Mouse (Mus musculus) CH12.LX (cell line): ENCODE measurements around the gene Gsg1. TPM values are rescaled to one million over a fixed set of nuclear protein-coding genes. Genes with fewer than 3 reads are reported as not detected.

Experiments used
- DNase-seq: peaks from one replicate; pipeline ENCODE4 v3.0.0-alpha.2; 2013; ENCODE audit errors: extremely low read depth
- H3K27ac ChIP-seq: 2 replicates; pipeline ENCODE4 v1.5.1; 2012; ENCODE audit warnings: low read depth, mild to moderate bottlenecking, control low read depth, moderate library complexity; ENCODE audit not compliant: insufficient read depth
- H3K27me3 ChIP-seq: replicated peaks from 2 replicates; pipeline ENCODE3; 2012; ENCODE audit warnings: inconsistent platforms
- H3K36me3 ChIP-seq, 2 experiments: replicated peaks in 1 of 2; 2 replicates each; pipeline versions ENCODE3 to v1.6.1; 2012; ENCODE audit warnings: inconsistent platforms in 1 of 2, low read length in 1 of 2, mild to moderate bottlenecking in 1 of 2, mixed read lengths in 1 of 2, moderate library complexity in 1 of 2; ENCODE audit not compliant: control insufficient read depth in 1 of 2, insufficient read depth in 1 of 2
- H3K4me1 ChIP-seq, 2 experiments: 2 replicates each; pipeline ENCODE4 v1.6.1; 2012; ENCODE audit warnings: inconsistent platforms in 1 of 2, moderate library complexity in 1 of 2; ENCODE audit not compliant: insufficient read depth in 2 of 2, control insufficient read depth in 1 of 2
- H3K4me2 ChIP-seq: 2 replicates; pipeline ENCODE4 v1.6.1; 2012; ENCODE audit warnings: low read depth, mild to moderate bottlenecking, control low read depth; ENCODE audit not compliant: poor library complexity, insufficient read depth, severe bottlenecking
- H3K4me3 ChIP-seq, 3 experiments: fragments of 150-350 bp in 1 of 3; sonication (generic) in 1 of 3; replicated peaks in 1 of 3; 2 replicates each; pipeline versions ENCODE3 to v1.5.1; 2011 to 2012; ENCODE audit warnings: low read depth in 2 of 3, low read length in 2 of 3, mild to moderate bottlenecking in 2 of 3, moderate library complexity in 2 of 3, control low read depth in 1 of 3, improper control_type of control experiment in 1 of 3, inconsistent platforms in 1 of 3, mixed read lengths in 1 of 3; ENCODE audit not compliant: poor library complexity in 1 of 3
- H3K79me2 ChIP-seq: replicated peaks from 2 replicates; pipeline ENCODE4 v1.6.1; 2012; ENCODE audit warnings: mild to moderate bottlenecking, moderate library complexity; ENCODE audit not compliant: control insufficient read depth, poor library complexity, insufficient read depth, severe bottlenecking; ENCODE audit errors: extremely low read depth
- H3K9ac ChIP-seq: 2 replicates; pipeline ENCODE4 v1.6.1; 2012; ENCODE audit warnings: low read depth, mild to moderate bottlenecking, control low read depth, moderate library complexity; ENCODE audit not compliant: insufficient read depth
- H3K9me3 ChIP-seq: replicated peaks from 2 replicates; pipeline ENCODE3; 2012; ENCODE audit warnings: low read length, inconsistent platforms, mixed read lengths
- CHD1 ChIP-seq: IDR thresholded peaks from 2 replicates; pipeline ENCODE4 v1.6.1; 2012; ENCODE audit warnings: low read depth, low read length, improper control_type of control experiment, inconsistent platforms
- CHD2 ChIP-seq: IDR thresholded peaks from 2 replicates; pipeline ENCODE4 v1.6.1; 2011; ENCODE audit warnings: low read length, improper control_type of control experiment
- E2F4 ChIP-seq: IDR thresholded peaks from 2 replicates; pipeline ENCODE4 v1.6.1; 2011; ENCODE audit warnings: low read depth, low read length, improper control_type of control experiment; ENCODE audit not compliant: insufficient replicate concordance
- ELF1 ChIP-seq: IDR thresholded peaks from 2 replicates; pipeline ENCODE4 v1.6.1; 2014; ENCODE audit warnings: low read depth, mild to moderate bottlenecking, inconsistent platforms, low read length, improper control_type of control experiment
- ETS1 ChIP-seq: conservative IDR thresholded peaks from 2 replicates; pipeline ENCODE4 v1.6.1; 2012; ENCODE audit warnings: low read depth, mild to moderate bottlenecking, inconsistent platforms, low read length, improper control_type of control experiment, moderate library complexity
- JUN ChIP-seq: IDR thresholded peaks from 2 replicates; pipeline ENCODE4 v1.6.1; 2011; ENCODE audit warnings: low read depth, mild to moderate bottlenecking, low read length, improper control_type of control experiment, moderate library complexity; ENCODE audit not compliant: insufficient read depth
- JUND ChIP-seq: conservative IDR thresholded peaks from 2 replicates; pipeline ENCODE4 v1.6.1; 2011; ENCODE audit warnings: low read depth, low read length, improper control_type of control experiment
- MAZ ChIP-seq: IDR thresholded peaks from 2 replicates; pipeline ENCODE4 v1.6.1; 2012; ENCODE audit warnings: low read depth, mild to moderate bottlenecking, inconsistent platforms, low read length, improper control_type of control experiment, moderate library complexity
- NRF1 ChIP-seq: IDR thresholded peaks from 2 replicates; pipeline ENCODE4 v1.6.1; 2014; ENCODE audit warnings: low read depth, mild to moderate bottlenecking, inconsistent platforms, low read length, improper control_type of control experiment, moderate library complexity
- RAD21 ChIP-seq: IDR thresholded peaks from 2 replicates; pipeline ENCODE4 v1.6.1; 2011; ENCODE audit warnings: low read depth, mild to moderate bottlenecking, low read length, improper control_type of control experiment, moderate library complexity
- RCOR1 ChIP-seq: conservative IDR thresholded peaks from 2 replicates; pipeline ENCODE4 v1.6.1; 2012; ENCODE audit warnings: low read depth, mild to moderate bottlenecking, inconsistent platforms, low read length, improper control_type of control experiment
- TBP ChIP-seq: conservative IDR thresholded peaks from 2 replicates; pipeline ENCODE4 v1.6.1; 2011; ENCODE audit warnings: low read depth, low read length, improper control_type of control experiment
- ZC3H11A ChIP-seq: IDR thresholded peaks from 2 replicates; pipeline ENCODE4 v1.6.1; 2012; ENCODE audit warnings: low read depth, mild to moderate bottlenecking, inconsistent platforms, low read length, improper control_type of control experiment
- ZMIZ1 ChIP-seq: IDR thresholded peaks from 2 replicates; pipeline ENCODE4 v1.6.1; 2012; ENCODE audit warnings: low read depth, mild to moderate bottlenecking, inconsistent platforms, low read length, improper control_type of control experiment
- ZNF384 ChIP-seq: IDR thresholded peaks from 2 replicates; pipeline ENCODE4 v1.6.1; 2012; ENCODE audit warnings: low read depth, low read length, improper control_type of control experiment, inconsistent platforms
- dilution Hi-C: fragments of 300-500 bp; cut with MboI; formaldehyde crosslinking; loops from 2 replicates; pipeline ENCODE4 v1.14.3; 2020; ENCODE audit warnings: low sequenced_read_pairs; ENCODE audit not compliant: extremely low pct_unique_long_range_greater_than_20kb, extremely low pct_ligation_motif_present
- in situ Hi-C: fragments of 300-500 bp; cut with MboI; formaldehyde crosslinking; loops from 3 replicates; pipeline ENCODE4 v1.14.3; 2019; ENCODE audit warnings: low sequenced_read_pairs, low pct_ligation_motif_present, low pct_unique_long_range_greater_than_20kb, mixed read lengths
- polyA plus RNA-seq: library from polyadenylated mRNA; unstranded; fragments of >175 nt; gene quantifications from 2 replicates; pipeline ENCODE4 v1.2.1, GENCODE M21; 2012; ENCODE audit warnings: low read depth; ENCODE audit not compliant: insufficient read length
- total RNA-seq, 2 experiments: library from RNA; depleted of rRNA; stranded (reverse); fragments of 300-350 nt in 1 of 2; fragments of >200 nt in 1 of 2; gene quantifications; 2 replicates each; pipeline ENCODE4 v1.2.3; 2012 to 2014

The Gsg1 gene
- total and polyA plus RNA-seq, 3 experiments = not detected

DNA sequence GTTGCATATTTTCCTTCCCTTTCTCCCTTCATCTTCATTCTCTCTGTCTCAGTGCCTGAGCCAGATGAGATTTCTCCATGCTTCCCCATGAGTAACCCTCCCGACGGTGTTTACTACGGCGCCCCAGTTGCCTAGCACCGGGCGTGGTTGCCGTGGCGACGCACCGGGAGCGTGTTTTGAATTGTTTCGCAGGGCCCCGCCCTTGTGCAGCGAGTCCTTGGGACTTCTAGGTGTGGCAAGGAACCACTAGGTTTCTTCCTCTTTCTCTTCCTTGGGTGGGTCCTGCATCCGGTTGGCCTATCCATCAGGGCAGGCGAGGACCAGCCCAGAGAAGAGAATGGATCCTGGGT is 1.4 kb downstream of the Gsg1 start:
- Histone ChIP-seq H3K9ac (no peak overlapping the region), H3K4me1 (no peaks in the 10 kb centered on the region), H3K4me2 (no peak overlapping the region), H3K4me3 (no peak overlapping the region), H3K27me3 (no peaks in the 10 kb centered on the region), H3K36me3 (no peaks in the 10 kb centered on the region), H3K27ac (no peak overlapping the region), H3K9me3 (peaks cover 9% of the 10 kb centered on the region), H3K79me2 (no peaks in the 10 kb centered on the region)
- no peak for DNase-seq
- in situ Hi-C loops (no loop called here), dilution Hi-C loops (no loop called here)
- no peak for TF ChIP-seq NRF1
- no peak for TF ChIP-seq ETS1
- TF ChIP-seq RAD21 = no peak
- no peak for TF ChIP-seq ZNF384
- TF ChIP-seq ZMIZ1 = no peak
- no peak for TF ChIP-seq MAZ
- TF ChIP-seq JUN = no peak
- TF ChIP-seq ZC3H11A = no peak
- TF ChIP-seq CHD2 = no peak
- no peak for TF ChIP-seq TBP
- TF ChIP-seq ELF1 = no peak
- no peak for TF ChIP-seq RCOR1
- TF ChIP-seq JUND = no peak
- no peak for TF ChIP-seq CHD1

DNA sequence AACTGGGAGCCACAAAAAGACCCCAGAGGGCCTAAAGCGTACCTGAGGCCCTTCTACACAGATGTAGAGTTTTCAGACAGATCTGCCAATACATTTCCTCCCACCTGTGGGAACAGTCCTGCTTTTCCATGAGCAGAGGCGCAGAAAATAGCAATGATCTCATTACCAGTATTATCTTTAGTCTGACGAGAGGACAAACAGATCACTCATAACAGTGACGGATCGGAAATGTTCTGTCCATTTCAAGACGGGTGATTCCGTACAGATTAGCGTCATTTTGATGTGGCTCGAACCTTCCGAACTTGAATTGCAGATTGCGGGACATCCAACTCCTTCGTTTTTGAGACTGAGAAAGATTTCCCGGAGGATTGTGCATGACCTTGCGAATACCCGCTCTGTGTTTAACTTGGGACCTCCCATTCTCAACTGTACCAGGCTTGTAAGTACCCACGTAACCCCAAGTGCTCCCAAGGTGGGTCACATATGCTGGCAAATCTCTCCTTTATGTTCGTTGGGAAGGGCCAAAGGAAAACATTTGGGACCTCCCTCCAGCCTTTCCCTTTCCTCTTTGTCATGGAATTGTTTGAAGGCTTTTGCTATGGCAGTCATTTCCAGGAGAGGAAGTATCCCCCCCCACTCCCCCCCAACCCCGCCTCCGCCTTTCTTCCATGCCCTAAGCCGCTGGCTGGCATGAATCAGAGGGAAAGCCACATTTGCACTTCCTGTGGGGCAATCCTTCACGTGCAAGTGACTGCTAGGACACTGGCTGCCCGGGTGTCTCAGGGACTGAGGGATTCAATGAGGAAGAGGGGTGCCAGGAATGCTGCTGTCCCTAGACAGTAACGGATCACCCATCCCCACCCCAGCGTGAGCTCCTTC is 2.1 kb downstream of the Gsg1 start:
- DNase-seq = no peak
- dilution Hi-C loops (no loop called here), in situ Hi-C loops (no loop called here)
- Histone ChIP-seq H3K27ac (no peak overlapping the region), H3K9ac (no peak overlapping the region), H3K36me3 (no peaks in the 10 kb centered on the region), H3K4me3 (no peak overlapping the region), H3K79me2 (no peaks in the 10 kb centered on the region), H3K9me3 (peaks cover 9% of the 10 kb centered on the region)
- TF ChIP-seq RAD21 (no peak), MAZ (no peak), ZNF384 (no peak), E2F4 (no peak), ZC3H11A (no peak), RCOR1 (no peak)
- TF ChIP-seq, all 38 proteins: peak for 0
- Histone ChIP-seq H3K27me3 (no peaks in the 10 kb centered on the region), H3K4me1 (no peaks in the 10 kb centered on the region), H3K4me2 (no peak overlapping the region)
